Mouse (Mus musculus) bone marrow, adult 2 months (tissue): Measurements from ENCODE around the gene Tmem109. TPM values are rescaled to one million over a fixed set of nuclear protein-coding genes. Genes with fewer than 3 reads are reported as not detected.

Experiments
- H3K27ac ChIP-seq: fragments of 200-500 bp; 2 replicates; pipeline ENCODE4 v1.5.1; 2012; ENCODE audit warnings: low read depth, mild to moderate bottlenecking, control low read depth, inconsistent platforms, low read length; ENCODE audit not compliant: control insufficient read depth, poor library complexity, insufficient read depth
- H3K4me1 ChIP-seq: fragments of 200-500 bp; 2 replicates; pipeline ENCODE4 v1.6.1; 2011; ENCODE audit warnings: low read length; ENCODE audit not compliant: control insufficient read depth, insufficient read depth
- H3K4me3 ChIP-seq: fragments of 200-500 bp; replicated peaks from 2 replicates; pipeline ENCODE3; 2011; ENCODE audit warnings: mild to moderate bottlenecking, low read depth, low read length, control low read depth; ENCODE audit not compliant: control insufficient read depth
- CTCF ChIP-seq: fragments of 200-500 bp; IDR thresholded peaks from 2 replicates; pipeline ENCODE4 v1.5.1; 2011; ENCODE audit warnings: low read length, control low read depth; ENCODE audit not compliant: control insufficient read depth, insufficient read depth
- POLR2A ChIP-seq: fragments of 200-500 bp; IDR thresholded peaks from 2 replicates; pipeline ENCODE4 v1.6.1; 2011; ENCODE audit warnings: low read depth, mild to moderate bottlenecking, control low read depth, low read length, borderline replicate concordance; ENCODE audit not compliant: control insufficient read depth
- WGBS: fragments of 180-500 bp; shearing (Covaris S2); methylation state at CpG from one replicate; pipeline ENCODE4 v1.1.7; 2018; 5-methylcytosine and 5-hydroxymethylcytosine counted together
- polyA plus RNA-seq: library from polyadenylated mRNA; stranded (reverse); fragments of >200 nt; gene quantifications from 2 replicates; pipeline ENCODE4 v1.2.4, GENCODE M21; 2011; ENCODE audit warnings: low replicate concordance; ENCODE audit not compliant: missing spikeins, insufficient read depth, insufficient read length

The Tmem109 gene
- polyA plus RNA-seq, 1 experiment: 11.5 TPM

- Histone ChIP-seq H3K4me3 (no peak overlapping the region), H3K27ac (no peak overlapping the region), H3K4me1 (no peaks in the 10 kb centered on the region; the same call in 1 of the 2 replicates)
- TF ChIP-seq POLR2A: no peak
- TF ChIP-seq CTCF: no peak
- 65% methylated on average over 5 of the region's 5 CpGs for WGBS
These were observed 34.7 kb upstream of the Tmem109 start for GRCm38 (mm10) chr19:10916506-10916905.

DNA sequence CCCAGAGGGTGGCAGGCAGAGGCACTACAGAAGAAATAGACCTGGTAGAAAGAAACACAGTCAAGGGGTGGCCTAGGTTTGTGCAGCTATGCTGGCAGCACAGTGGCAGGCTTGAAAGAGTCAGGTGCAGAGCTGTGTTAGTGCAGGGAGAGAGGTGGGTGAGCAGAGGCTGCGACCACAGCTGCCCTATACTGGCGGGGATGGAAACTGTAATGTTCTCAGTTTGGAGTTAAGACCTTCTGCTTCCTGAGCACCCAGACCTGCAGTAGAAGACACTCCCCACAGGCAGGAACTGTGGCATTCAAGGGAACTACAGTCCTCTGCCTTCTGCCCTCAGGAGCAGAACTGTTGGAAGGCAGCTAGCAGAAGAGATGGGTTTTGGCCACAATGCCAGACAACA lies 33.1 kb upstream of the Tmem109 start:
- 7% methylated on average over 2 of the region's 2 CpGs for WGBS
- Histone ChIP-seq H3K27ac (no peak overlapping the region), H3K4me3 (no peak overlapping the region), H3K4me1 (no peaks in the 10 kb centered on the region; the same call in 1 of the 2 replicates)
- TF ChIP-seq CTCF (no peak), POLR2A (no peak)

- WGBS: 5% methylated on average over 7 of the region's 7 CpGs
- Histone ChIP-seq H3K4me3 (no peak overlapping the region), H3K4me1 (no peaks in the 10 kb centered on the region; the same call in 1 of the 2 replicates), H3K27ac (no peak overlapping the region)
- TF ChIP-seq POLR2A (no peak), CTCF (no peak)
These were observed 32.5 kb upstream of the Tmem109 start for GRCm38 (mm10) chr19:10914291-10914690.

DNA sequence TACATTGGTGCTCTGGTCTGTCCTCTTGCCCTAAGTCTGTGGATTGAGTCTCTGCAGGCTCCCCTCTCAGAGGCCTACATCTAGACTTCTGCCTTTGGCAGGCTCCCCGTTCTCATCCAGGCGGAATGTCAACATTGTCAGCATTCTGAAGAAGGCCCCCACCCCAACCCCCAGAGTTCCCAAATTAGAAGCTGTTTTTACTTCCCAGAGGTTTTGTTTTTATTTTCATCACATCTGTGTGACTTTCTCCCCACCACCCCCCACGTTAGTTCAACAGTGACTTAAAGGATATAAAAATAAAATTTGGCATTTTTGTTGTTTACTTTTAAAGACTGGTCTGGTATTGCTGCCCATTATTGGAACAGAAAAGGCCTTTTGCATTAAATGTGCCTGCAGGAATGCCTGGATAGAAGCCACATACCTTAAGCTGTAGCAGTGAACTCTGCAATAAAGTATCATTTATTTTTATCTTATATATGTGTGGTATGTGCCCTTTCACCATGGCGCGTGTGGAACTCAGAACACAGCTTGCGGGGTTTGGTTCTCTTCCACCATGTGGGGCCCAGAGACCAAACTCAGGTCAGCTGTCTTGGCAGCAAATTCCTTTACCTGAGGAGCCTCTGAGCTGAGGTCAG lies 27.4 kb upstream of the Tmem109 start:
- no peaks in the 10 kb centered on the region for H3K4me1 ChIP-seq
- whole genome bisulfite sequencing: 80% methylated on average over 6 of the region's 6 CpGs
- H3K27ac ChIP-seq: no peak overlapping the region
- H3K4me3 ChIP-seq: no peak overlapping the region
- no peak for TF ChIP-seq CTCF
- no peak for TF ChIP-seq POLR2A

GRCm38 (mm10) chr19:10907891-10908290 lies 26.1 kb upstream of the Tmem109 start:
- TF ChIP-seq POLR2A (no peak), CTCF (peak; percentile 76)
- no peak overlapping the region for H3K4me3 ChIP-seq
- WGBS: 55% methylated on average over 3 of the region's 3 CpGs
- no peak overlapping the region for H3K27ac ChIP-seq
- no peaks in the 10 kb centered on the region for H3K4me1 ChIP-seq

GRCm38 (mm10) chr19:10905728-10906000 lies 23.9 kb upstream of the Tmem109 start:
- Histone ChIP-seq H3K4me1 (no peaks in the 10 kb centered on the region), H3K27ac (no peak overlapping the region; the same call in 1 of the 2 replicates), H3K4me3 (no peak overlapping the region)
- 85% methylated on average over 5 of the region's 5 CpGs for WGBS
- TF ChIP-seq POLR2A (no peak), CTCF (no peak)

GRCm38 (mm10) chr19:10904927-10905727 lies 23.3 kb upstream of the Tmem109 start:
- H3K4me1 ChIP-seq: no peaks in the 10 kb centered on the region
- H3K27ac ChIP-seq: no peak overlapping the region; the same call in 1 of the 2 replicates
- no peak for TF ChIP-seq POLR2A
- TF ChIP-seq CTCF: no peak
- WGBS: 71% methylated on average over 7 of the region's 7 CpGs
- no peak overlapping the region for H3K4me3 ChIP-seq

- Histone ChIP-seq H3K4me3 (no peak overlapping the region), H3K27ac (no peak overlapping the region), H3K4me1 (no peaks in the 10 kb centered on the region)
- 89% methylated on average over 5 of the region's 5 CpGs for whole genome bisulfite sequencing
- TF ChIP-seq POLR2A: no peak
- TF ChIP-seq CTCF: no peak
These were observed 22.7 kb upstream of the Tmem109 start for GRCm38 (mm10) chr19:10904512-10904911.

DNA sequence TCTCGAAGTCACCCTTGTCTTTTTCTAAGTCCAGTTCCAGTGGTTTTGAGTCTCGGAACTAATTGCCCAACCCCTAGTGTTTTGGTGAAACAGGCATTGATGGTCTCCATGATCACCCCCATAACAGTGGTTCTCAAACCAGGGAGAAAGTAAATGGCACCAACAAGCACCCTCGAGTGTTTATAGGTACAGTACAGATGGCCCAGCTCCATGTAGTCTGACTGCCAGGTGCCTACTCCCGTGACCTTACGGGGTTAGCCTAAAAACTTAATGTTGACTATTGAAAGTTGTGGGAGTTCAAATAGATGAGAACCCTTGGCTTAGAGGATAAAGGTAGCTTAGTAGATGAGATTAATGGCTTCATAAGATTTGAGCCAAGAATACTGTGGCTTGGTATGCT lies 19.2 kb upstream of the Tmem109 start:
- no peak for TF ChIP-seq CTCF
- TF ChIP-seq POLR2A: no peak
- Histone ChIP-seq H3K27ac (no peak overlapping the region), H3K4me1 (no peaks in the 10 kb centered on the region), H3K4me3 (no peak overlapping the region)
- 87% methylated on average over 5 of the region's 5 CpGs for WGBS
